Mouse (Mus musculus) MEL-GATA-1-ER (cell line): ENCODE measurements at regions not wholly inside any gene's neighbourhood (a gene's known extent, or its start where the extent isn't known, plus 50 kb on each side); places are given as distances from the start of the nearest gene placed in this dataset.

Experiments used
- DNase-seq: peaks from one replicate; pipeline ENCODE4 v3.0.0-alpha.2; 2012; ENCODE audit warnings: low read depth; ENCODE audit errors: extremely low read depth

GRCm38 (mm10) chr13:39161980-39162379 is 201.3 kb upstream of the Slc35b3 start:
- no peak for DNase-seq

GRCm38 (mm10) chr13:39127942-39128341 is 167.3 kb upstream of the Slc35b3 start:
- no peak for DNase-seq

- no peak for DNase-seq
Measured at GRCm38 (mm10) chr13:39092058-39092457, 131.4 kb upstream of the Slc35b3 start.

DNA sequence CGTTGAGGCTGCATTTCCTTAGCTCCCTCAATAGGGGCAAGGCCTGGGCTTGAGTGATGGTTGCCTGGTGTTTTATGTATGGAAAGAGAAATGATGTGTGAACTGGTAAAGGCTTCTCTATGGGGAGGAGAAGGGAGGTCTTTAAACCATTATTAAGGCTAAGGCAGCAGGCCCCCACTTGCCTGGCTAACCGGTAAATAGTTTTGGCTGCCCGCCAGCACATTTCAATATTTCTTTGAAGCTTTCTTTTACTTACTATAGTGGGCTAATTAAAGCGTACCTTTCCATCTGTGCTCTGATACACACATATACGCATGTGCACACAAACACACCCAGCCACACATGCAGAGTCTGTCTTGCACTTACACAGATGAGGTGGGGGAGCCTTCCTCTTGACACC is 123.9 kb upstream of the Slc35b3 start:
- DNase-seq: no peak

GRCm38 (mm10) chr13:39074211-39074610 is 113.5 kb upstream of the Slc35b3 start:
- DNase-seq: no peak

DNA sequence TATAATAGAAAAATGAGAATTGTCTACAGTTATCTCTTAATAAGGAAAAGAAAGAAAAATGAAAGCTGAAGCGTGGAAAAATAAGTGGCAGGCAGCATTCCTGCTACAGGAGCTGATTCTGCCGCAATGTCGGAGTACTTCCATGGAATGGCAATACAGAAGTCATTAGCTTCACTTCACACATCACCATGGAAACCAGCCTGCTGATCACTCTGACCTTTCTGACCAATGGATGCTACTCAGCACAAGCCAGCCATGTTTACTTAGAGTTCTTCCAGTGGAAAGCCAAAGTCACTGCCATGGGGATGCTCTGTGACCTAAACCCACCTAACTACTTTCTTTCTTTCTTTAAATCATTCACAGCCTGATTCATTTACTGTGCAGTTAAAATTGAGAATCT is 71.6 kb upstream of the Slc35b3 start:
- DNase-seq: no peak

GRCm38 (mm10) chr13:39020168-39020567 is 59.5 kb upstream of the Slc35b3 start:
- no peak for DNase-seq

- DNase-seq: peak; percentile 26
Measured at GRCm38 (mm10) chr13:39011696-39012095, 51.0 kb upstream of the Slc35b3 start.
